Mouse (Mus musculus): ENCODE measurements around the gene Ss18l1. TPM values are rescaled to one million over a fixed set of nuclear protein-coding genes. Genes with fewer than 3 reads are reported as not detected.

Gene Ss18l1
- polyA plus RNA-seq, 1 experiment from 2014 or later = 52.7 TPM

- Histone ChIP-seq H3K27me3 (peaks cover 77% of the 10 kb centered on the region), H3K9me3 (no peaks in the 10 kb centered on the region), H3K9ac (peak overlapping the region; percentile 49; the same call in 1 of the 2 replicates), H3K4me2 (peak overlapping the region; percentile 36), H3K36me3 (no peaks in the 10 kb centered on the region), H3K27ac (no peak overlapping the region), H3K4me3 (no peak overlapping the region), H3K4me1 (replicated peaks) (peaks cover 58% of the 10 kb centered on the region)
- ATAC-seq (ENCODE audit: low FRiP score) = no peak
- WGBS = 8% methylated on average over 15 of the region's 15 CpGs
Measured at GRCm38 (mm10) chr2:180099529-180099928, 57.2 kb downstream of the Ss18l1 start.

DNA sequence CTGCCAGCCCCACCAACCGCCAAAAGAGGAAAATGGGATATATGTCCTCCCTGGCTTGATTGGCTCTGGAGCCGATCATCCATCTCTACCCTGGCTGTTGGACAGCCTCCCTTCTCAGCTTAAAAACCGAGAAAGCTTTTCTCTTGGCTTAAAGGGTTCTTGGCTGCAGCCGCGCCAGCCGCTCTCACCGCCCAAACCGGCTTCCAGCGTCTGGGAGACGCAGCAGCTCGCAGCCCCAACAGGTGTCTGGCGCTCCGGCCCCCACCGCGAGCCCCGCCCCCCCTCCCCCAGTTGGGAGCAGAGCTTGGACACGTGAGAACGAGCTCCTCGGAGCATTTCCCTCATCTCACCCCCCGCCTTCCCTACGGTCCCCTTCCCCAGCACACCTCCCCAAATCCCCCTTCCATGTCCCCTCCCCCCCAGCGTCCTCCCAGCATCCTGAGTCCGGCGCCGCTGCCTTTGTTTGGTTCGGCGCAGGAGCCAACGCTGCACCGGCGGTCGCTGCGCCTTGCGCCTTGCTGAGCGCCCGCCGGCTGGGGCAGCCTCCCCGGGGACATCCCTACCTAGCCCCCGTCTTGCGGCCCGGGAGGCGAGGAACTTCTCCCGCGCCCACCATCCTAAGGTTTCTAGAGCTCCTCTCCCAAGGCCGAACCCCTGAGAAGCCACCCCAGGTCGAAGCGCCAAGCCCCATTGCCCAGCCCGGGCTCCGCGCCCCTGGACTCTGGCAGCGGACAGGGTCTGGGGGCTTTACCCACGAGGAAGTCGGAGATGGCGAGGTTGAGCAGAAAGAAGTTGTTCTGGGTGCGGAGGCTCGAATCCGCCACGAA, 61.1 kb downstream of the Ss18l1 start:
- H3K27ac ChIP-seq = no peak overlapping the region; the same call in 1 of the 2 replicates
- H3K4me3 ChIP-seq = peak overlapping the region; percentile 57
- H3K9ac ChIP-seq = peak overlapping the region; percentile 74
- no peaks in the 10 kb centered on the region for H3K9me3 ChIP-seq
- H3K4me2 ChIP-seq = peak overlapping the region; percentile 95
- peaks cover 53% of the 10 kb centered on the region for H3K4me1 ChIP-seq (replicated peaks)
- under 1% methylated on average over 57 of the region's 57 CpGs for WGBS
- H3K36me3 ChIP-seq = no peaks in the 10 kb centered on the region
- ATAC-seq (ENCODE audit: low FRiP score) = peak; percentile 4; the same call in 1 of the 2 replicates
- peaks cover 76% of the 10 kb centered on the region for H3K27me3 ChIP-seq

DNA sequence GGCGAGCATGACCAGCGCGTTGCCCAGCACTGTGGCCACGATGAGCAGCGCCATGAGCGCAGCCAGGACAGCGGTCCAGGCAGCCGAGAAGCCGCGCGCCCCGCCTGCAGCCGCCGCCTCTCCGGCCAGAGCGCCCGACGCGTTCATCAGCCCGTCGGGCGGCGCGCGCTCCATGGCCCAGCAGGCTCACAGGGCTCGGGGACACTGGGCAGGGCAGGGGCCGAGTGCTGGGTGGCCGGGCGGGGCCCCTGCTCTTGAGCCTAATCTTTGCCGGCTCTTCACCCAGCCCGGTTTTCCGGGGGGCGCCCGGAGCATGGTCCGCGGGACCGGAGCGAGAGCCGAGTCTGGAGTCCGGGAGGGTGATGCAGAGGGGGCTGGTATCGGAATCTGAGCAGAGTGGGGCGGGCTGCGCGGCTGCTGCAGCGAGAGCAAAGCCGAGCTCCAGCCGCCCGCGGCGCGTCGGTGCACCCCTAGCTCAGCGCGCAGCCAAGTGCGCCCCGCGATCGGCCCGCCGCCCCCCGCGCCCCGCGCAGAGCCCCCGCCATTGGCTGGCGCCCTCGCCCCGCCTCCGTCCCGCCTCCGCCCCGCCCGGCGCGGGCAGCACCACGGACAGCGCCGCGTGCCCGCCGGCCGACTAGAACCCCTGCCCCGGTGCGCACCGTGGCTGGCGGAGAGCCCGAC, 61.8 kb downstream of the Ss18l1 start, which contains the start of gene Hrh3:
Gene Hrh3, minus strand, starts transcription at position 511 of the 681 bp plus-strand sequence.
- Histone ChIP-seq H3K4me2 (peak within 1 kb of the TSS; percentile 95), H3K27me3 (peaks cover 69% of the 10 kb centered on the region), H3K36me3 (no peaks in the 10 kb centered on the region), H3K4me3 (peak within 1 kb of the TSS; percentile 57), H3K27ac (peak within 1 kb of the TSS; percentile 8; the same call in 1 of the 2 replicates), H3K9ac (peak within 1 kb of the TSS; percentile 74), H3K4me1 (replicated peaks) (peaks cover 50% of the 10 kb centered on the region), H3K9me3 (no peaks in the 10 kb centered on the region)
- peak; percentile 72 for ATAC-seq (ENCODE audit: low FRiP score)
- WGBS = under 1% methylated on average over 81 of the region's 87 CpGs

DNA sequence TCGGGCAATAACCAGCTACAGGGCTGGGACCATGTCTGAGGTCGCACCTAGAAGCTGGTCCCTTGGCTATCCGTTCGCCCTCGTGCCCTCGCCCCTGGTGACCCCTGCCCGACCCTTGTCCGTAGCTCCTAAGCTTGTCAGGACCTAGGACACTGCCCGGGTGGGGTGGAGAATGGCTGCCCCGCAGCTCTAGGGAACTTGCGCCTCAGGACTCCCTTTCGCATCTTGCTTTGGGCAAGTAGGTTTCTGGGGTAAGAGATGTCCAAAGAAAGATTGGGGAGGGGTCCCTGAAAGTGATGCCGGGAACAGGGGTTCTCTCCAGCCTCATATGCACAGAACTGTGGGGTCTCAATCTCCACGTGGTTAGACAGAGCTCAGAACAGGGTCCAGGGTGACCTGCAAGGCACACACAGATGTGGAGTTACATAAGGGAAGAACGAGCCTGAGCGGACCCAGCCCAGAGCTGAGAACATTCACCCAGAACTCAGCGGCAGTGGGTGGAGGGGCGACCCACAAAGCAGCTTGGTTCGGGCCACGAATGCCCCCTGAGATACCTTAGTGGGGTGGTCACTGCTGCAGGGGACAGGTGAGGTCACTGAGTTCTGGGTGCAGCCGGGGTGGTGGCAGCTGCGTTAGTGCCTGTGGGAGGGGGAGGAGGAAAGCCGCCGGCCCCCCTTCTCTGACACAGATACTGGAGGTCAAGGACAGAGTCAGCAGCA, 62.5 kb downstream of the Ss18l1 start:
- Histone ChIP-seq H3K4me2 (peak overlapping the region; percentile 95), H3K27me3 (peaks cover 62% of the 10 kb centered on the region), H3K9ac (peak overlapping the region; percentile 74), H3K4me3 (peak overlapping the region; percentile 57), H3K9me3 (no peaks in the 10 kb centered on the region), H3K27ac (peak overlapping the region; percentile 8; the same call in 1 of the 2 replicates), H3K36me3 (no peaks in the 10 kb centered on the region), H3K4me1 (replicated peaks) (peaks cover 45% of the 10 kb centered on the region)
- 10% methylated on average over 24 of the region's 24 CpGs for WGBS
- peak; percentile 18; the same call in 1 of the 2 replicates for ATAC-seq (ENCODE audit: low FRiP score)

- no peaks in the 10 kb centered on the region for H3K36me3 ChIP-seq
- no peaks in the 10 kb centered on the region for H3K9me3 ChIP-seq
- H3K4me2 ChIP-seq = peak overlapping the region; percentile 95; the same call in 1 of the 2 replicates
- peaks cover 41% of the 10 kb centered on the region for H3K4me1 ChIP-seq (replicated peaks)
- H3K9ac ChIP-seq = no peak overlapping the region
- peaks cover 54% of the 10 kb centered on the region for H3K27me3 ChIP-seq
- H3K27ac ChIP-seq = no peak overlapping the region
- WGBS = 25% methylated on average over 8 of the region's 8 CpGs
- no peak for ATAC-seq (ENCODE audit: low FRiP score)
- H3K4me3 ChIP-seq = no peak overlapping the region; the same call in 1 of the 2 replicates
Measured at GRCm38 (mm10) chr2:180105441-180106190, 63.3 kb downstream of the Ss18l1 start.

GRCm38 (mm10) chr2:180107081-180107480, 64.8 kb downstream of the Ss18l1 start:
- Histone ChIP-seq H3K9me3 (no peaks in the 10 kb centered on the region), H3K9ac (no peak overlapping the region), H3K36me3 (no peaks in the 10 kb centered on the region), H3K27me3 (peaks cover 39% of the 10 kb centered on the region), H3K4me2 (no peak overlapping the region), H3K4me3 (no peak overlapping the region), H3K27ac (no peak overlapping the region), H3K4me1 (replicated peaks) (peaks cover 40% of the 10 kb centered on the region)
- WGBS = 61% methylated on average over 4 of the region's 4 CpGs
- ATAC-seq (ENCODE audit: low FRiP score) = no peak

DNA sequence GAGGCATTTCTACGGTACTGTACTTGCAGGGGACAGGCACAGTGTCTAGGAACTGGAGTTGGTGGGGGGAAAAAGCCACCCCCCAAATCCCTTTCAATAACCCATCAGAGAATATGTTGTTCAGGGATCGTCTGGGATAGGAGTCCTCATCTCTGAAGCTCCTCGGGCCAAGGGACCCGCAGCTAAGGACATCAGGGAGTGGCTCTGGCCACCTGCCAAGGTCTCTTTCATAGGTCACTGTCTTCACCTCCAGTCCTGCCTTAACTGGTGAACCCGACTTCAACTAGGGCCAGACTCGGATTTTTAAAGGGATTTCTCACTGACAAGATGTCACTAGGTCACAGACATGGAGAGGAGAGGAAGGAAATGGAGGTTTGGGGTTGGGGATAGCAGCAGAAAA, 66.0 kb downstream of the Ss18l1 start:
- WGBS = 65% methylated on average over 6 of the region's 6 CpGs
- Histone ChIP-seq H3K27me3 (peaks cover 27% of the 10 kb centered on the region), H3K27ac (no peak overlapping the region), H3K9me3 (no peaks in the 10 kb centered on the region), H3K36me3 (no peaks in the 10 kb centered on the region), H3K4me3 (no peak overlapping the region), H3K4me1 (replicated peaks) (peaks cover 28% of the 10 kb centered on the region), H3K9ac (no peak overlapping the region), H3K4me2 (no peak overlapping the region)
- ATAC-seq (ENCODE audit: low FRiP score) = no peak

- Histone ChIP-seq H3K4me1 (replicated peaks) (peaks cover 52% of the 10 kb centered on the region), H3K9ac (peak overlapping the region; percentile 19; the same call in 1 of the 2 replicates), H3K27me3 (no peaks in the 10 kb centered on the region), H3K27ac (peak overlapping the region; percentile 64), H3K9me3 (no peaks in the 10 kb centered on the region), H3K4me2 (no peak overlapping the region), H3K36me3 (no peaks in the 10 kb centered on the region), H3K4me3 (no peak overlapping the region)
- WGBS = 53% methylated on average over 17 of the region's 17 CpGs
- no peak for ATAC-seq (ENCODE audit: low FRiP score)
Measured at GRCm38 (mm10) chr2:180113909-180114890, 71.9 kb downstream of the Ss18l1 start.

DNA sequence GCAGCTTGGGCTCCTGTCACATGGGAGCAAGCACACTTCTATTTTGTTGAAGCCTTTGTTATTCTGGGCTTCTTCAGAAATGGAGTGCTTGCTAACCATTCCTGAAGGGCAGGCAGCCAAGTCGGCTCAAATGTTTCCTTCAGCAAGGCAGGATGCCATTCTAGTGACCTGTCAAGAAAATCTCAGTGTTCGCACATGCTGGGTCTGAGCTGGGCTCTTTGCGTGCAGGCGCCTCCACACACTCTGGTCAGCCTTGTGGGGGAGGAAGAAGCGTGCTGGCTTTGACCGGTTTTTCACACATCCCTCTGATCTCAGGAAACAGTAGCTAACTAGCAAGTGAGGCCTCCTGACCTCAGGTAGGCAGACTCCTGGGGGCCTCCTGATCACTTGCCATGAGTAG, 73.0 kb downstream of the Ss18l1 start:
- no peaks in the 10 kb centered on the region for H3K36me3 ChIP-seq
- H3K9ac ChIP-seq = no peak overlapping the region
- WGBS = 44% methylated on average over 6 of the region's 6 CpGs
- no peak overlapping the region for H3K4me3 ChIP-seq
- H3K4me2 ChIP-seq = no peak overlapping the region
- H3K27ac ChIP-seq = peak overlapping the region; percentile 64
- H3K9me3 ChIP-seq = no peaks in the 10 kb centered on the region
- no peak for ATAC-seq (ENCODE audit: low FRiP score)
- H3K27me3 ChIP-seq = no peaks in the 10 kb centered on the region
- H3K4me1 ChIP-seq (replicated peaks) = peaks cover 58% of the 10 kb centered on the region

DNA sequence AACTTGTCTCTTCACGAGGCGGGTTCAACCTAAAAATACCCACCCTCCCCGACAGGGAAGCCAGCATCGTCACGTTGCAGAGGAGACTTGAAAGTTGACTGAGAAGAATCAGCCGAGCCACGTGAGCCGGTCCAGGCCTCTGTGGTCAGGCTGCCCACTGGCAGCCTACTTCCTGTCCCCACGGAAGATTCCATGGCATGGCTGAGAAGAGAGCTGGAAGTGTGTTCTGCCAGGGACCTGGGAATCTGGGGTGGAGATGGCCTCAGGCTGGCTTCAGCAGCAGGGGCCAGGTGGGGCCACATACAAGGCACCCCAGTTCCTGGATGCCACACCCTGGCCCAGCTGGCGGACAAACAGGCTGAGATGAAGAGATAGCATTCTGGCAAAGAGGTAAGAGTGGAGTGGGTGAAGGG, 73.8 kb downstream of the Ss18l1 start:
- Histone ChIP-seq H3K4me3 (no peak overlapping the region), H3K36me3 (no peaks in the 10 kb centered on the region), H3K27ac (no peak overlapping the region), H3K4me1 (replicated peaks) (peaks cover 60% of the 10 kb centered on the region), H3K9me3 (no peaks in the 10 kb centered on the region), H3K27me3 (no peaks in the 10 kb centered on the region), H3K4me2 (no peak overlapping the region), H3K9ac (no peak overlapping the region)
- WGBS = 80% methylated on average over 10 of the region's 10 CpGs
- ATAC-seq (ENCODE audit: low FRiP score) = no peak

Data from hindbrain, embryonic 13.5 days (tissue).